Mouse (Mus musculus): ENCODE data around the gene Cxadr.

The Cxadr gene

DNA sequence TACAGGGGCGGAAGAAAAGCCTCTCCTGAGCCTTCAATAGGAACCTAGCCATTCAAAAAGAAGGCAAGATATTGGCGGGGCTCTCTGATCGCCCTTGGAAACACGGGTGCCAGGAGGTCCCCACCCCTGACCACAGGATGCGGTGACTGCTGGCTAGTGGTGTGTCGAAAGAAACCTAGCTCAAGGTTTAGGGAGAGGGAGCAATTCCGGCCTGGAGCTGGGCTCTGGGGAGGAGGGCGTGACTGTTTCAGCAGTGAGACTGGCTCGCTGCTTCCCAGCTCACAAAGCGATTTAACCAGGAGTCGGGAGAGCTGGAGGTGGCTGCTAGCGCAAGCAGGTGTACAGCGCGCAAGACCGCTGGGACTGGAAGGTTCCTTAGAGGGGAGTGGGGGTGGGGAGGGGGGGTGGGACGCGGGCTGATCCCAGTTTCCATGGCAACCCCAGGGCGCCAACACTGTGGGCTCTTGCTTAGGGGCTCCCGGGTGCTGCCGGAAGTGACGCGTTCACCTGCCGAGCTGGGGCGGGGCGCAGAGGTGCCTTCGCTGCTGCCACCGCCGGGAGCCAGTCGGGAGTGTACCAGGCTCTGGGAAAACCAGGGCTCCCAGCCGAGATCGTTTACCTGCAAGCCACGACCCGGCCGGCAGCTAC lies at the start of gene Cxadr:
Cxadr (plus strand) TSS at position 307 of the 648 bp plus-strand sequence.
- peak; percentile 54 for DNase-seq (ENCODE audit: low read depth)

DNA sequence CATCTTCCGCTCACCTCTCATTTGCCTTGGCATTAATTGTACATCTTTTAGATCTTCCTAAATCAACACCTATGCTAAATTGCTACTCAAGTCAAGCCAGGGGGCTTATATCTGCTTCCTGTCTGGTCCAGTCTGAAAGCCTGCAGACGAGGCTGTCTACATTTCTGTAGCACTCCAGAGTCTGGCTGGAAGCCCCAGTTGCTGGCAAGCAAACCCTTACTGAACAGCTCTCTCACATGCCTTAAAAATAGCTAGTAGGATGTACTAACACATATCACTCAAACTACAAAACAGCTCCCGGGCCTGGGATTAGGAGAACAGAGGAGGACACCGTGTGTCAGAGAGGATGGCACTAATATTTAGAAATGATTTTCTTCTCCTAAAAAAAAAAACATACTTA lies 42.3 kb upstream of the Cxadr start:
- DNase-seq (ENCODE audit: low read depth): no peak

DNA sequence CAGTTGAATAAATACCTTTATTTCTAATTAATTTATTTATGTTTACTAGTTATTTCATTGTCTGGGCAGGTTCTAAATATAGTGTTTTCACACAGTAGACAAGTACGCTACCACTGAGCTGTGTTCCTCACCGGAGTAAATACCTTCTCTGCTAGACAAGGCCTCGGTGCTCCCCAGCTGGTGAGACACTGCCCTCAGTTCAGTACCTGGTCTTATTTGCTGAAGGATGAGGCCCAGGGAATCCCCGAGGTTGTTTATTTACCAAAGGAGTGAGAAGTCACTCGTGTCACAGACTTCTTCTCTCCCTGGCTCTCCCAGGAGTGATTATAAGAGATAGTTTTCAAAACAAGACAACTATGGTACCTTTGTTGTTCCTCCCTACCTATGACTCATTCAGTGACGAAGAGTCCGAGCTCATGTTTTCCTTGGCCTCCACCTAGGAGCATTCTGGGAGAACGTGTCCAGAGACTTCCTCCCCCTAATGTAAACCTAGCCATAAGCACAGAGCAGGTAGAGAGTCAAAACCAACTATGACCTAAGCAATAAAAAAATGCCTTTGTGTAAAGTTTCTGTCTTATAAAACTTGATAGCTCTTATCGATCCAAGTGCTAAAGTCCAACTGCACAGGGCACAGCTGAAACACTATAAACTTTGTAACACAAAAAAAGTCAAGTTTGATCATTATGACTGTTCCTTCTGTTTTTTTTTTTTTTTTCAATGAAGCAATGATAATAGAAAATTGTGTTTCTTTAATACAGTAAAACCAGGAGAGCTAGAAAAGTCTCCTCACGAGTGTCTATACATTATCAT lies 41.0 kb upstream of the Cxadr start:
- no peak for DNase-seq (ENCODE audit: low read depth)

DNA sequence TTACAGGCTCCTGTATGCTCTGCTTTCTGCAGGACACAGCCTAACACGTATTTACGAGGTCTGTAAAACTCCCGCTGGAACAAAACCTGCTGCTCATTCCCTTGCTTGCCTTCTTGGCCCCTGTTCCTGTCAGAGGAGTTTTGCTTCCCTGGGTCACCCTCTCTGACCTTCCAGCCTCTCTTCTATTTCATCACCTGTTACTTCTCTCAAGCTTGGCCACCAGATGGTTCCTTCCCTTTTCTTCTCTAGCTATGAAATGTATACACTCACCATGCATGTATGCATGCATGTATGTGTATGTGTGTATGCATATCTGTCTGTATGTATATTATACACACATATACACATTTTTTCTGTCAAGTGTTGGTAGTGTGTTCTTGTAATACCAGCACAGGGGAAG lies 39.8 kb upstream of the Cxadr start:
- DNase-seq (ENCODE audit: low read depth): no peak

DNA sequence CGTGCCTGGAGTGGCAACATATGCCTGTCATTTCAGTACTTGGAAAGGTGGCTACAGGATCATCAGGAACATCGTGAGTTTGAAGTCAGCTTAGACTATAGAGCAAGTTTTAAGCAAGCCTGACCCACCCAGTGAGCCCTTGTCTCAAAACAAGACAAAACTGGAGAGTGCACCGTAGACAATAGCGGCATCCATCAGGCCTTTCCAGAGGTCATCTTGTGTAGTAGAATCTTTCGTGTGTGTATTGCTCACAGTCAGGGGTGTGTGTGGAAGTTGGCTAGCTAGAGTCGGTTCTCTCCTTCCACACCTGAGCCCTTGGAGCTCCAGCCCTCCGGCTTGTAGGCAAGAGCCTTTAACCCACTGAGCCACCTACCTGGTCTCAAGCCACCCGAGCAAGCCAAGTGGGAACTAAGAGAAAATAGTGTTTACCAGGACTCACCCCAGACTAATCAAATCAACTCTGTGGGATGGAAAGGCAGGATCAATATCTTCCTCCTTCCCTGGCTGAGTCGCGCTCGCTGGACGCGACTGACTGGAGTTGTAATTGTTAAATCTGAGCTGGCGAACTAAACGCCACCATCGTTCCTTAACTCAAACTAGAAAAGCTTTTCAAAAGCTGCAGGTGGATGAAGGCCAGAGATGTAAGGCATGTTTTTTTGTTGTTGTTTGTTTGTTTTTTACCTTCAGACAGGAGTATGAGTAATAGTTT lies 36.7 kb upstream of the Cxadr start:
- DNase-seq (ENCODE audit: low read depth): no peak

DNA sequence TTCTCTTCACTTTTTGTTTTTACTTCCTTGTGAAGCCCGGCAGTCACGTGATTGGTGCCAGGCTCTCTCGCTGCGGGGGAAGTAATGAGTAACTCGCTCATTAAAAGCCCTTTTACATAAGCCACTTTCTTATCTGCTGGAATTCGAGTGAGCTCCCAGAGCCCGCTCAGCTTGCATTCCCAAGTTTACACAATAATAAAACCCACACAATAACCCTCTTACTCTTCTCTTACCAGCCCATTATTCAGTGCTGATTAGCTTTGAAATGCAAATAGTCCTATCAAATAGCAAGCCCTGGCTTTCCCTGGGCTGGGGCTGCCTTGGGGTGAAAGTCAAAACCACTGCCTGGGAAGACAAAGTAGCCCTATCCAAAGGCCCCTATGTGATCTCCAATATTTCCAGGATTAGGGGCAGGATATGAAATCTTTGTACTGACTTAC lies 36.1 kb upstream of the Cxadr start:
- DNase-seq (ENCODE audit: low read depth): peak; percentile 59

DNA sequence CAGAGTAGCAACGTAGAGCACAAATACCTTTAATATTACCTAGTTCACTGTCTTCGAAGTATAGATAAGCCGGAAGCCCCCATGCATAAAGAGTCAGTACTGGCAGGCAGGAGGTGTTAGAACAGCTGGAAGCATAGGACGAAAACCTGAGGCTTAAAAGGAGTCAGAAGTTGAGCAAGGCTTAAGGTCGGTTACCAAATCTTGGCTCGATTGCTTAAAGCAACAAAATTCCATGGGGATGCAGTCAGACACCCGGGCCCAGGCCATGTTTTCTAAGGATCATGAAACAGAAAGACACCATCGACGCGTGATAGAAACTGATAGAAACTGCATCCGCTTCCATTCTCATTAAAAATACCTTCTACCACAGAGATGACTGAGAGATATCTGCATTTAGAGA lies 35.5 kb upstream of the Cxadr start:
- DNase-seq (ENCODE audit: low read depth): no peak

DNA sequence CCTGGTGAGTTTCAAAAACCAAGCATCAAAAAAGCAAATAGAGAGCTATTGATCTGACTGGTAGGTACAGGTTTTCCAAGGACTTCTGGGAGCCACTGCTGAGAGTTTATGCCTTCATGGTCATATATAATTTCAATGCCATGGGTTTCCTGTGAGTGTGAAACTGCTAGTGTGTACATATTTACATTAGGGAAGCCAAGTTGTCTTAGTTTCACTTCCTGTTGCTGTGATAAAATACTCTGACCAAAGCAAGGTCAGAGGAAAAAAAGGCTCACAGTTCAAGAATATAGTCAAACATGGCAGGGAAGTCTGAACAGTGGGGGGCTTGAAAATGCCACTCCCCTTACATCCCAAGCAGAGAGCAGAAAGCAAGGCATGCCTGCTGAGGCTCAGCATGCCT lies 33.8 kb upstream of the Cxadr start:
- no peak for DNase-seq (ENCODE audit: low read depth)

DNA sequence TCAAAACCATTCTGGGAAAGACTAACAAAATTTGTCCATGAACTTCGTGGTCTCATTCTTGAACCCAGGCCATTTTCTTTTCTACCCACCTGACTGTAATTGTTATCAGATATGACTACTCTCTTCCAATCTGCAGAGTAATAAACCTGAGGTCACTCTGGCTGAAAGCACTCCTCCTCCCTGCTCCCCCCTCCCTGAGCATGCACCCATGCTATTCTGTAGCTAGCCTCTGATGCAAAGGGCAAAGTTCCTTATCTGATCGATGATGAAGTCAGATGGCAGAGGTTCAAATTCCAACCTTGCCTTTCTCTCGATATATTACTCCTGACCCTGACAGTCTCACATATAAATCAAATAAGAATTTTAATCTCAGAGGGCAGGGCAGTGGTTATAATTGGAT lies 33.1 kb upstream of the Cxadr start:
- DNase-seq (ENCODE audit: low read depth): no peak

DNA sequence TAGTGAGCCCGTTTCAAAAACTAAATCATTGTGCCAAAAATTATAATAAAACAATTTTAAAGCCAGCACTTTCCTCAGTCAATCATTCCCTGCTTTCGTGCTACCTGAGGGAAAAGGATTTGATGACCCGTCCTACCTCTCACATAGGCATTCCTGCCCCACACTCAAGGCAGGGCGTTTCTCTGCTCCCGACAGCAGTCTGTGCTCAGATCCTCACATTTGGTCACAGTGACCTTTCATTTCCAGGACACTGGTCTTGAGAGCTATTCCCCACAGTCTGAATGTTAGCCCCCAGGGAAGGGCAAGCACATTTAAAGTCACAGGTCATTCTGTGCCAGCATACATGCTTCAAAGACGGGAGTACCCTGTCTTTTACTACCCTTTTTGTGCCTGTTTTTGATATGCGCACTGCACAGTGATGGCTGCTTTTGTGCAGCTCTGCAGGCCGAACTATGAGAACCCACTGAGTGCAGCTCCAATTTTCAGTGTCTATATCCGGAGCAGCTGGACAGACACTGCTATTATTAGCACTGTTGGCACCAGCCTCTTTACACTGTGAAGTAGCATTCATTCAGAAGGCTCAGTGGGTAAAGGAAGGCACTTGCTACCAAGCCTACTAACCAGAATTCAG lies 26.3 kb upstream of the Cxadr start:
- DNase-seq (ENCODE audit: low read depth): no peak

DNA sequence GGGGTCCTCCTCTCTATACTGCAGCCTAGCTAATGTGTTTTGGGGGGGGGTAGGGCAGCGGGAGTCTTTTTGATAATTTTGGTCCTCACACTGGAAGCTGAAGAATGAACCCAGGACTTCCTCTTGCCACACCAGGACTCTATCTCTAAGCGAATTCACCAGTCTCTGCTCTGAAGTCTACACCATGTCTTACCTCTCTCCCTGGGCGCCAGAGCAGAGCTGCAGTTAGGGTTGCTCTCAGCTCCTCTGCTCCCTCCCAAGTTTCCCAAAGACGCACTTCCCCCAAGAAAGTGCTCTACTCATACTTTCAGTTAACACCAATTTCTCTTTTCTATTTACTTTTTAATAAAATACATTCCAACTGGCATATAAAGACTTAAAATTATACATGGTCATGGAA lies 23.7 kb upstream of the Cxadr start:
- DNase-seq (ENCODE audit: low read depth): no peak

DNA sequence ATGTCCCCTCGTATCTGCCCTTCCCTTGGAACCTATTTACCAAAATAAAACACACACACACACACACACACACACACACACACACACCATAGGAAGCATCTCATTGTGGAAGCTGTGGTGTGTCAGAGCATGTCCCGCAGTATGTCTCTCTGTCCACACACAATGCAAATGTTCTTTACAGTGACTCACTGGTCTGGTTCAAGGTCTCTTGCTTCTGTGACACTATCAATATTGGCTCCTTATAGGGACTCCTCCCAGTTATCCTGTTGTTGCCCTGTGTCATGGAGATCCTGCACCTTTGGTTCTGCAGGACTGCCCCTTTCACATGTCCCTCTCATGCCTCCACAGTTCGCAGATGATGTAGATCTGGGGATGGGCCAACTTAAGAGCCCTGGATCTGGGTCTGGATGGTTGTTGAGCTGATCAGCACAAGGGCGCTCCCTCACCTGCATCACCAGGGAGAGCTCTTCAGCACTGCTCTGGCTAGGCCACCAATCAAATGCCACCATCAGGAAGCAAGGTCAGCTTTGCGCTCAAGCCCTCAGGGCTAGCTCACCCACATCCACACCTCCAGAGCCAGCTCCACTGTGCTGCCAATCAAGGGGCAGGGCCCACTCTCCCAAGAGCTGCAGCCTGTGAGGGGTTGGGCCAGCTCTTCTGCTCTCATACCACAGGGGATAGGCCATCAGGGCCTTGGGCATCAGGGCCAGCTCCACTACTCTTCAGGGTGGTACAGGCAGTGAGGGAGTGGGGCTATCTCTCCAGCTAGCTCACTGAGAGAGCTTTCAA lies 21.0 kb upstream of the Cxadr start:
- DNase-seq (ENCODE audit: low read depth): no peak

DNA sequence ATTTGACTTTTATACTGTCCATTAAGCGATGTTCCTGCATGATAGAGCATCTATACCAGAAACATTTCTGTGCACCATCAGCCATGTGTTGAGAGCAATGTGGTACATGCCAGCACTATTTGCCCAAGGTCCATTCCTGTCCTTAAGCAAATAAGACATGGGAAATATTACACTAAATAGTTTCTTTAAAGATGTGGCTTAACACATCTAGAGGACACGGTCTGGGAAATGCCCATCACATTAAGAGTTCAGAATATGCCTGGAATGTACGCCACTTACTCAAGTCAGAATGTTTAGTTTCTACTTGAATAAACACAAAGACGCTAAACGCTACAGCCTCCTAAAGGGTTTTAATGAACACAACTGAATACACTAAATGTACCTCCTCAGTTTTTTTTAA lies 18.1 kb upstream of the Cxadr start:
- no peak for DNase-seq (ENCODE audit: low read depth)

DNA sequence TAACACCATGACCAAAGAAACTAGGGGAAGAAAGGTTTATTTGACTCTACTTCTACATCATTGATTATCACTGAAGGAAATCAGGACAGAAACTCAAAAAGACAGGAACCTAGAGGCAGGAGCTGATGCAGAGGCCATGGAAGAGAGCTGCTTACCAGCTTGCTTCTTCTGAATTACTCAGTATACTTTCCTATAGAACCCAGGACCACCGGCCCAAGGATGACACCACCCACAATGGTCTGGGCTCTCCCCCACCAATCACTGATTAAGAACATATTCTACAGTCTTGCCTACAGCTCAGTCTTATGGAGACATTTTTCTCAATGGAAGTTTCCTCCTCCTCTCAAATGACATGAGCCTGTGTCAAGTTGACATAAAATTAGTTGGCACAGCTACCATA lies 7.2 kb upstream of the Cxadr start:
- no peak for DNase-seq (ENCODE audit: low read depth)

DNA sequence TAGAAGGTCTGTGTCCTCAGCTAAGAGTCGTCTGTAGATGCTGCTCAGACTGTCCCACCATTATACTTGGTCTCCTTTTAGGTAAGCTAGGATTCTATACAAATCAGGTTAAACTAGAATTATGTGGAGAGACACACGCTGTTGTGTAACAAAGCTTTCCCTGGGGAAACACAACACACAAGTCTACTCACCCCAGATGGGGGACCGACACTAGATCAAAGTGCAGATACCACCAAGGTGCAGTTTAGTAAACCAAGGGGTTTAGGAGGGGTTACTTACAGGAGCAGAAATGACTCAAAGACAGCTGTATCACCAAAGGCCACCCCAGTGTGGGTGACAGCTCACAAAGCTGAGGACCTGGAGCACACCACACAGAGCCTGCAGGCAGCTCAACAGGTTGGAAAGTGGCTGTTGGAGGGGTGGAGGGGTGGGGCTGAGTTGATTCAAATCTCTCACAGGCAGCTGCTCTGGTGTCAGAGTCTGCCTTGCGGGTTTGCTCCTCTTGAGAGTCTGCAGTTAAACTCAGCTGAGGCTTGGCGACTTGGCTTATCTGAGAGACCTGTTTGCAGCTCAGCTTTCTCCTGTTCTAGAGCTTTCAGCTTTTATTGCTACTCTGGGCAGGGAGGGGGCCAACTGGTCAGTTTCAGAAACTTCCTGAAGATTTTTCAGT lies 6.5 kb upstream of the Cxadr start:
- DNase-seq (ENCODE audit: low read depth): no peak

DNA sequence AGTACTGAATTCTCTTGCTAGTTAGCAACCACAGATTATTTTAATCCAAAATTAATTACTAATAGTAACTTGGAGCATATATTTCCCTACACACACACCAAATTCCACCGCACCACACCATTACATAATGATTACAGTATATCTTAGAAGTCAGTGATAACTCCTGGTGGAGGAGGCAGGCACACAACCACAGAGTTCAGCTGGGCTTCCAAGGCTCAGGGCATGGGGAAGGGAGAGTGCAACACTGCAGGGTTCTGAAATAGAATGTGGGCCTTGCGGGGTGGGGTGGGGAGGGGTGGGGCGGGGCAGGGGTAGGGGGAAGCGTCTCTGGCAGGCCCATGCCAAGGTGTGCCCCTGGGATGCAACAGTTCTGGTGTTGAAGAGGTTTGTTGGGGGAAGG lies 5.7 kb upstream of the Cxadr start:
- no peak for DNase-seq (ENCODE audit: low read depth)

DNA sequence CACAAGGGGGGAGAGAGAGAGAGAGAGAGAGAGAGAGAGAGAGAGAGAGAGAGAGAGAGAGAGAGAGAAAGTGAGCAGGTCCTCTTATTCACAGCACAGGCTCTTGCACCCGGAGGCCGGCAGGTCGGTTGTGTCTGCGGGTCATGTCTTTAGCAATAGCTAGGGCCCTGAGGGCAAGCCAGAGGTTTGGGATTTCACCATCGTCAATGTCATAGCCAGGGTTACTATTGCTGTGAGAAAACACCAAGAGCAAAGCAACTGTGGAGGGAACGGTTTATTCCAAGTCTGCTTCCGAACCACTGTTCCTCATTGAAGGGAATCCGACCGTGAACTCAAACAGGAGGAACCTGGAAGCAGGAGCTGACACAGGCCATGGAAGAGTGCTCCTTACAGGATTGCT lies 5.2 kb upstream of the Cxadr start:
- DNase-seq (ENCODE audit: low read depth): no peak

DNA sequence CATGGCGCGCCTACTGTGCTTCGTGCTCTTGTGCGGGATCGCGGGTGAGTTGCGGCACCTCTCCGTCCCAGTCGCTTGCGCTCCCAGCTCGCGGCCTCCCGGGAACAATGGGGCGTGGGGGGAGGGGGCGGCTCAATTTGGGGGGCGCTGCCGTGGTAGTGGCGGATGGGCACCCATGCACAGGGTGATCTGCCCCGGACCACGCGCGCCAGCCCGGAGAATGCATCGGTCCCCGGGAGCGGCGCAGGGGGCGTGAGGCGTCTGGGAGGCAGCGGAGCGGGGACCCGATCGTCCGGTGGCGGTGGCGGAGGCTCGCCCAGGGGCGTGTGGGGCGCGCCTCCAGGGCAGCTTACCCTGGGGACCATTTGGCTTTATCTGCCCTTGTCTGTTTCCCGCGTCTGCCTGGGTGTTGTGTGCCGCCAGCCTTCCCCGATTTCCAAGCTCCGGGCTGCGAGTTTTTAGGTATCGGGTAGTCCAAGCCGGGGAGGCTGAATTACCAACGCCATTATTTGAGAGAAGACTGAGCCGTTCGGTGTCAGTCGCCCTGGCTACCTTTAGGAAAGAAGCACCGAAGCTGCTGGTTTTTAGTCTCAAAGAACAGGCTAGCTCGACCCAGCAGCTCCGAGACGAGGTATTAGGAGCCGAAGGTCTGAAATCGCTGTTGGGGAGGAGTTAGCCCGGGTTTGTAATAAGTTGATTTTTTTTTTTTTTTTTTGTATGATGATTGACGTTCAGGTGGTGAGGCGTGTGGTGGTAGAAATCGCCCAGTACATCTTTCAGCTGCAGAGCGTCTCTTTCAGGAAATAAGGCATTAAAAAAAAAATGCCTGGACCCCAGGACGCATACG lies 765 bp downstream of the Cxadr start:
- peak; percentile 20 for DNase-seq (ENCODE audit: low read depth)

DNA sequence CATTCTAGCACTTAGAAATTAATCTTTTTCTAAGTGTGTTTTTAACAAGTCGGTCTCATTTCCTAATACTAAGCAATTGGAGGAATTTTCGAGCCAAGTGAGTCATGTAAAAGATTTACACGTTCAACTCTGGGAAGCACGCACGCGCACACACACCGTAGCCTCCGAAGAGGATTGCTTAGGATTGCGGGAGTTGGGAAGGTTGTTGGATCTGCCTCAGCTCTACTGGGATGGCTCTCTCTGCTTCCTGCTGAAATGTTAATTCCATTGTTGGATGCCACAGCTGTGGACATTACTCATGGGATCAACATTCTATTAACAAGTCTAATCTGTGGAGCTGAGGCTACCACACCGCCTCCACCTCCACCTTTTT lies 1.4 kb downstream of the Cxadr start:
- DNase-seq (ENCODE audit: low read depth): no peak

DNA sequence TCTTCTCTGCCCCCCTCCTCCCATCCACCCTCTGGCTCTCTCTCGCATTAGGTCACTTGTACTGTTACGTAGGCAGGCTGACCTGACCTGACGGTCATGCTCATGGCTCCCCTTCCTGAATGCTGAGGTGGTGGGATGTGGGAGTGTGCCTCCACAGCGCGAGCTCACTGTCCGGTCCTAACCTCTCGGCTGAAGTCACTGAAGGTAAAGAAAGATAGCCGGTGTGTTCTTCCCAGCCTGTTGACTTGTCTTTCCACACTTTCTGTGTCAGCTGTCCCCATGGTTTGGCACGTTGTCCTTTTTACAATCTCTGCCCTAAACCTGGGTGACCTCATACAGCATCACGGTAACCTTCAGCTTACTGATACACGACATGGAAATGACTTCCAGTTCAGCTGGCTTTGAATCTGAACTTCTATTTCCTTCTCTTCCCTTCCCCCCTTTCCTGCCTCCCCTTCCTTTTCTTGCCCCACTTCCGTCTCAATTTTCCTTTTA lies 4.4 kb downstream of the Cxadr start:
- no peak for DNase-seq (ENCODE audit: low read depth)

Measured in induced T-regulatory cell, adult 2 months (primary cell).